Mouse (Mus musculus) cerebellum, postnatal 4 days (tissue): Measurements from ENCODE around the gene Rere.

Experiments
- DNase-seq, 2 experiments: peaks; one replicate each; pipeline ENCODE4 v3.0.0; 2022; ENCODE audit warnings: low spot score in 2 of 2, mixed read lengths in 1 of 2

Gene Rere

DNA sequence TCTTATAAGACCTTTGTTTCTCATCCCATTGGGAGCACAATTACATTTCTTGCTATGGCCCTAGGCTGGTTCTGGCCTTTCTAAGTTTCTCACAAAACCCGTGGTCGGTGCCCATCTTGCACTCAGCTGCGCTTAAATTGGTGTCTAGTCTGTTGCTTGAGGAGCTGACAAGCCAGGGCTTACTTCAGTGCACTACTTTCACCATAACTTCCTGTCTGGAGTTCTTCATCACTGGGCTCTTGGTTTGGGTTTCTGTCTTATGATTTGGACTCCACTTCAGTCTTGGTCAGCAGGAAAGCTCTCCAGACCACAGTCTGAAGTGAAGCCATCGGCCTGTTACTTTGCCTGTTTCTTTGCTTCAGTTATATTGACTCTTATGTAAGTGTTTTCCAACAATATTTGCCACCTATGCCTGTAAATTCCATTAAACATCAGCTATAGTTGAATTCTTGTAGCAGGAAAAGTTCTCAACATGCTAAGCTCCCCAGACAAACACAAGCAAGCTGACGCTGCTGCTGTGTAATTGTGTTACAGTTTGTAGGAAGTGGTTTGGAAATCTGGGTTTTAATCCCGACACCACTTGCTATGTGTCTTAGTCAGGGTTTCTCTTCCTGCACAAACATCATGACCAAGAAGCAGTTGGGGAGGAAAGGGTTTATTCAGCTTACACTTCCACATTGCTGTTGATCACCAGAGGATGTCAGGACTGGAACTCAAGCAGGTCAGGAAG is 59.5 kb downstream of the Rere start:
- no peak for DNase-seq

DNA sequence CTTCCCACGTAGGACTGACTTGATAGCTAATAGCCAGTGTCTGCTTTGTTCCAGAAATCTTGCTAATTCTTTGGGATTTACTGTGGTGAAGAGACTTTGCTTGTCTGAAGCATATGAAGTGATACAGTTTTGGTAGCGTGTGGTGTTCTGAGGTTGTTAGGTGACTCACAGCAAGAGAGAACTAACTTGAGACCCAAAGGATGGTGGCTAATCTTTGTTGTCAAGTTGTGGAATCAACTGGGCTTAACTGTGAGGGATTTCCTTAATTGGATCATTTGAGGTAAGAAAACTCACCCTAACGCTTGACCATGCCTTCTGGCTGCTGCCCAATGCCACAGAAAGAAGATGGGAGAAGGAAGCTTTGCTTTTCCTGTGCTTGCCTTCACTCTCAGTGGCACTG is 63.1 kb downstream of the Rere start:
- no peak for DNase-seq

- DNase-seq = peak in 1 of 2 experiments; percentile 27
Observed at GRCm38 (mm10) chr4:150346651-150347386, 65.4 kb downstream of the Rere start.

DNA sequence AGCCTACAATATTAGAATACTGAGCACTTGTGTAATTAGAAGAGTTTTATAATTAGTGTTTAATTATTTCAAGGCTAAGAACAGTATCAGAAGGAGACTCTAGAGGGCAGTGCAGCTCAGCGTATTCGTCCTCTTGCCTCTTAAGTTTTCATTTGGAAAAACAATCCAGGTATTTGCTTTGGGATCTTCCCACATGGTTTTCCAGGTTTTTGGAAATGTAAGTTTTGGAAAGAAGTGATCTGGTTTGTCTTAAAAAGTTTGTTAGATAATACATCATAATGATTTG is 65.9 kb downstream of the Rere start:
- no peak for DNase-seq

DNA sequence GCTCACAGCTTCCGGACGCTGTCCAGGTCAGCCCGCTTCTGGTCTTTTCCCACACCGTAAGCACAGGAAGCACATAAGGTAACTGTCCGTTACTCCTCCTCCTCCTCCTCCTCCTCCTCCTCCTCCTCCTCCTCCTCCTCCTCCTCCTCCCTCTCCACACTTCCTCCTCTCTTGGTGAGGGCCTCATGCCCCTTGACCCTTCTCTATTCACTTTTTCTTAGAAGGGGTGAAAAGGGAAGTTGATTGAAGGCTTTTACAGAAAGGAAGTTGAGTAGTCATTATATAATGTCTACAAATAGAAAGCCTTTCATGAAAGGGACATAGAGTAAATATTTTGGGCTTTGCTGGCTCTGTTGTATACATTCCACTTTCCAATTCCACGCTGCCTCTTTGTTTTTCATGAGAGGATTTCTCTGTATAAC is 68.2 kb downstream of the Rere start:
- DNase-seq = no peak

DNA sequence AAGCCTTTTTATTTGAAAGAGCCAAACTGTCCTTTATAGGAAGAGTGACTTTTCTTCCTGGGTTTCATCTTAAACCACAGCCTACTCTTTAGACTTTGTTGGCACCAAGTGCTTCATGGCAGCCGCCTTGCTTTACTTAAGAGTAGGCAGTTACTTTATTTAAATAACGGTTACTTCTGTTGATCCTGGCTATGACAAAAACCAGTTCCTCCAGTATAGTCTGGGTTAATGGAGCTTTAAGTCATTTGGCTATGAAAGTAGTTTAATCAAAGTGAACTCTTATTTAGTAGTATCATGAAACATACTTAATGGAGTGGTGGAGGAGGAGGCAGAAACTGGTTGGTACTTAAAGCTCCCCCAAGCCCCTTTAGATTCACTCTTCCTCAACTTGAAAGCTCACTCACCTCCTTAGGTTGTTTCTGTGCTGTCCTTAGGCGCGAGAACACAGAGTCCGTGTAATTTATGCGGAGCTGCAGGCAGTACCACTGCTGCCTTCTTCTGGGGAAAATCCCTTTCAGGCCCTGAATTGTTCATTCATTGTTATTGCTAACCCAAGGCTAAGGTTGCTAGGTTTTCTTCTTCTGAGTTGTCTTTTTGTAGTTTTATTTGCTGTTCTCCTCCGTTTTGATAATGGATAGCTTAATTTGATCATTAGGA is 70.1 kb downstream of the Rere start:
- no peak for DNase-seq

GRCm38 (mm10) chr4:150352736-150353135 is 71.3 kb downstream of the Rere start:
- no peak for DNase-seq

GRCm38 (mm10) chr4:150353376-150353900 is 72.0 kb downstream of the Rere start:
- no peak for DNase-seq

- no peak for DNase-seq
Observed at GRCm38 (mm10) chr4:150355801-150356200, 74.4 kb downstream of the Rere start.

GRCm38 (mm10) chr4:150361986-150362691 is 80.7 kb downstream of the Rere start:
- DNase-seq = no peak

- no peak for DNase-seq
Observed at GRCm38 (mm10) chr4:150362858-150363257, 81.4 kb downstream of the Rere start.

GRCm38 (mm10) chr4:150364786-150365185 is 83.3 kb downstream of the Rere start:
- DNase-seq = no peak

- no peak for DNase-seq
Observed at GRCm38 (mm10) chr4:150366510-150367208, 85.2 kb downstream of the Rere start.

- peak; percentile 64 to 84 for DNase-seq
Observed at GRCm38 (mm10) chr4:150371580-150372380, 90.3 kb downstream of the Rere start.

- no peak for DNase-seq
Observed at GRCm38 (mm10) chr4:150372631-150373041, 91.2 kb downstream of the Rere start.

GRCm38 (mm10) chr4:150373111-150374109 is 92.0 kb downstream of the Rere start:
- no peak for DNase-seq

DNA sequence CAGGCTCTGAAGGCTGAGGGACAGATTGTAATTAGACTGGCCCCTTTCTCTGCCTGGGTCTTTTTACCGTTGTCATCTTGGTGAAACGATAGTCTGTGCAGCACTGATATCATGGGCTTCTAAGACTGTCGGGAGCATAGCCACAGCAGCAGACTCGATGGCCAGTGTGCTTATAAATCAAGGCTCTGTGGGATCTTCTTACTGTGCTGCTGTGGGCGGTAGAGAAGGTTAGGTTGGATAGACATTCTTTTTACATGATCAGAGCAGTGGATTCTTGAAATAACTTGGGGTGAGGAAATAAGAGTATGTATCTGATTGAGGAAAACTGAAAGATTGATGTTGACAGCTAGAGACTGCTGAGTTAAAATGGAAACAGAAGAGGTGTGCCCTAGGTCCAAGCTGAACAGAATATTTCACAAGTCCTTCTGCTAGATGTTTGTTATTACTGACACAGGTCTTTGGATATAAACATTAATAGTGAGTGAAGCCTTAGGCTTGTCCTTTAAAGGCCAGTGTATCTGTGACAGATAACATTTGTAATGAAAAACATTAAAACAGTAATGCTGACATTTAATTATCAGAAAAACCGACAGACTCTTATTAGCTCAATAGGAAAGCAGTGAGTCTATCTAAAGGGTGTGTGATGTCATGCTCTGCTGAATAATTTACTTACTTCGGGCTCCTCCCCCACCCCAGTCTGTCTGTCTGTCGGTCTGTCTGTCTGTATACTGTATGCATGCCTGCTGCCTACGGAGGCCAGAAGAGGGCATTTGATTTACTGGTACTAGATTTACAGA is 93.4 kb downstream of the Rere start:
- no peak for DNase-seq

GRCm38 (mm10) chr4:150375448-150375935 is 94.0 kb downstream of the Rere start:
- no peak for DNase-seq
